Mouse (Mus musculus): ENCODE data around the gene Baiap2l1.

DNA sequence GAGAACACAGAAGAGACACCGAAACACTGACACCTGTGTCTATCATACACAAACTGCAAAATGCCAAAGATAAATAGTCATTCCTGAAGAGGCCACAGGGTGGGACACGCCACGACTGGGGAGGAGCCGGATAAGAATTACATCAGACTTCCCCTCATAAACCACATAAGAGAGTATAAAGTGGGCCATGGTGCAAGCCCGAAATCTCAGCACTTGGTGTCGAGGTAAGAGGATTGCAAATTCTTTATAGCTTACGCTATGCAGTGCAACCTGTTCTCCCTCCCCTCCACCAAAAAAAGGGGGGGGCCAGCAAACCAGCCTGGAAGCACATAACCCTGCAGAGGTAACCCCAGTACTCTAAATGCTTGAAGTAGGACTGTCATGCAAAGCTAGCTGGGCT, 63.0 kb downstream of the Baiap2l1 start:
- TF ChIP-seq CTCF (IDR thresholded peaks at IDR 0.05) = no peak
- no peak for TF ChIP-seq POLR2A (IDR thresholded peaks at IDR 0.05; ENCODE audit: insufficient read depth, low read depth, low read length)

Measured in heart, adult 2 months (tissue).